ENCODE assay signal across 19 mouse cellular contexts in genomic region chr7:94898088-94898487, GRCm38 (mm10).
"Had no signal": no experiment of that assay in that cellular context is flagged by ENCODE, and none has a peak within 500 bp of the region (broad histone marks: within the 10 kb centered on the region; RNA-seq: fewer than 3 reads in every experiment).

No protein-coding gene starts in this region.

- DNase-seq: kidney, adult 8-10 months; kidney, postnatal 10 days; kidney, postnatal 36 days; left cerebral cortex, postnatal 4 days; liver, postnatal 0 days; lung, postnatal 14 days; lung, postnatal 4 days; right cerebral cortex, adult 18-20 months; thymus, adult 18-20 months; thymus, postnatal 36 days had no signal

- H3K4me3 ChIP-seq: kidney, embryonic 15.5 days; limb, embryonic 12.5 days; limb, embryonic 15.5 days; lung, embryonic 15.5 days; midbrain, embryonic 12.5 days; neural tube, embryonic 12.5 days; neural tube, embryonic 15.5 days had no signal

- H3K36me3 ChIP-seq: kidney, embryonic 15.5 days; limb, embryonic 12.5 days; limb, embryonic 15.5 days; lung, embryonic 15.5 days; midbrain, embryonic 12.5 days; neural tube, embryonic 12.5 days; neural tube, embryonic 15.5 days had no signal

- H3K27me3 ChIP-seq: kidney, embryonic 15.5 days; limb, embryonic 12.5 days; limb, embryonic 15.5 days; lung, embryonic 15.5 days; midbrain, embryonic 12.5 days; neural tube, embryonic 12.5 days; neural tube, embryonic 15.5 days had no signal

- H3K4me1 ChIP-seq: kidney, embryonic 15.5 days; limb, embryonic 12.5 days; limb, embryonic 15.5 days; lung, embryonic 15.5 days; midbrain, embryonic 12.5 days; neural tube, embryonic 12.5 days; neural tube, embryonic 15.5 days had no signal

- H3K4me2 ChIP-seq: kidney, embryonic 15.5 days; limb, embryonic 12.5 days; limb, embryonic 15.5 days; liver, embryonic 11.5 days; lung, embryonic 15.5 days; midbrain, embryonic 12.5 days; neural tube, embryonic 12.5 days; neural tube, embryonic 15.5 days had no signal

- ATAC-seq: liver, postnatal 0 days had no signal

- H3K27ac ChIP-seq: kidney, embryonic 15.5 days; limb, embryonic 12.5 days; limb, embryonic 15.5 days; liver, embryonic 14.5 days; lung, embryonic 15.5 days; midbrain, embryonic 12.5 days; neural tube, embryonic 12.5 days; neural tube, embryonic 15.5 days had no signal

- H3K9me3 ChIP-seq: kidney, embryonic 15.5 days; limb, embryonic 12.5 days; limb, embryonic 15.5 days; lung, embryonic 15.5 days; midbrain, embryonic 12.5 days; neural tube, embryonic 12.5 days; neural tube, embryonic 15.5 days had no signal

- H3K9ac ChIP-seq: kidney, embryonic 15.5 days; limb, embryonic 12.5 days; limb, embryonic 15.5 days; liver, embryonic 14.5 days; liver, postnatal 0 days; lung, embryonic 15.5 days; midbrain, embryonic 12.5 days; neural tube, embryonic 12.5 days; neural tube, embryonic 15.5 days had no signal
